Mouse (Mus musculus) CH12.LX (cell line): ENCODE results near the gene Macrod1. TPM values are rescaled to one million over a fixed set of nuclear protein-coding genes. Genes with fewer than 3 reads are reported as not detected.
A peak's percentile ranks its signal among the peaks of the same experiment; 100 is the strongest.

ENCODE experiments used
- DNase-seq: peaks from one replicate; pipeline ENCODE4 v3.0.0-alpha.2; 2013; ENCODE audit errors: extremely low read depth
- H3K27ac ChIP-seq: 2 replicates; pipeline ENCODE4 v1.5.1; 2012; ENCODE audit warnings: low read depth, mild to moderate bottlenecking, control low read depth, moderate library complexity; ENCODE audit not compliant: insufficient read depth
- H3K27me3 ChIP-seq: replicated peaks from 2 replicates; pipeline ENCODE3; 2012; ENCODE audit warnings: inconsistent platforms
- H3K36me3 ChIP-seq, 2 experiments: replicated peaks in 1 of 2; 2 replicates each; pipeline versions ENCODE3 to v1.6.1; 2012; ENCODE audit warnings: inconsistent platforms in 1 of 2, low read length in 1 of 2, mild to moderate bottlenecking in 1 of 2, mixed read lengths in 1 of 2, moderate library complexity in 1 of 2; ENCODE audit not compliant: control insufficient read depth in 1 of 2, insufficient read depth in 1 of 2
- H3K4me1 ChIP-seq, 2 experiments: 2 replicates each; pipeline ENCODE4 v1.6.1; 2012; ENCODE audit warnings: inconsistent platforms in 1 of 2, moderate library complexity in 1 of 2; ENCODE audit not compliant: insufficient read depth in 2 of 2, control insufficient read depth in 1 of 2
- H3K4me2 ChIP-seq: 2 replicates; pipeline ENCODE4 v1.6.1; 2012; ENCODE audit warnings: low read depth, mild to moderate bottlenecking, control low read depth; ENCODE audit not compliant: poor library complexity, insufficient read depth, severe bottlenecking
- H3K4me3 ChIP-seq, 3 experiments: fragments of 150-350 bp in 1 of 3; sonication (generic) in 1 of 3; replicated peaks in 1 of 3; 2 replicates each; pipeline versions ENCODE3 to v1.5.1; 2011 to 2012; ENCODE audit warnings: low read depth in 2 of 3, low read length in 2 of 3, mild to moderate bottlenecking in 2 of 3, moderate library complexity in 2 of 3, control low read depth in 1 of 3, improper control_type of control experiment in 1 of 3, inconsistent platforms in 1 of 3, mixed read lengths in 1 of 3; ENCODE audit not compliant: poor library complexity in 1 of 3
- H3K79me2 ChIP-seq: replicated peaks from 2 replicates; pipeline ENCODE4 v1.6.1; 2012; ENCODE audit warnings: mild to moderate bottlenecking, moderate library complexity; ENCODE audit not compliant: control insufficient read depth, poor library complexity, insufficient read depth, severe bottlenecking; ENCODE audit errors: extremely low read depth
- H3K9ac ChIP-seq: 2 replicates; pipeline ENCODE4 v1.6.1; 2012; ENCODE audit warnings: low read depth, mild to moderate bottlenecking, control low read depth, moderate library complexity; ENCODE audit not compliant: insufficient read depth
- H3K9me3 ChIP-seq: replicated peaks from 2 replicates; pipeline ENCODE3; 2012; ENCODE audit warnings: low read length, inconsistent platforms, mixed read lengths
- CHD2 ChIP-seq: IDR thresholded peaks from 2 replicates; pipeline ENCODE4 v1.6.1; 2011; ENCODE audit warnings: low read length, improper control_type of control experiment
- E2F4 ChIP-seq: IDR thresholded peaks from 2 replicates; pipeline ENCODE4 v1.6.1; 2011; ENCODE audit warnings: low read depth, low read length, improper control_type of control experiment; ENCODE audit not compliant: insufficient replicate concordance
- EP300 ChIP-seq: IDR thresholded peaks from 2 replicates; pipeline ENCODE4 v1.6.1; 2011; ENCODE audit warnings: low read length, improper control_type of control experiment
- ETS1 ChIP-seq: conservative IDR thresholded peaks from 2 replicates; pipeline ENCODE4 v1.6.1; 2012; ENCODE audit warnings: low read depth, mild to moderate bottlenecking, inconsistent platforms, low read length, improper control_type of control experiment, moderate library complexity
- HCFC1 ChIP-seq: IDR thresholded peaks from 2 replicates; pipeline ENCODE4 v1.6.1; 2012; ENCODE audit warnings: low read depth, mild to moderate bottlenecking, inconsistent platforms, low read length, improper control_type of control experiment
- IRF4 ChIP-seq: IDR thresholded peaks from 2 replicates; pipeline ENCODE4 v1.6.1; 2014; ENCODE audit warnings: low read depth, mild to moderate bottlenecking, inconsistent platforms, low read length, improper control_type of control experiment
- JUN ChIP-seq: IDR thresholded peaks from 2 replicates; pipeline ENCODE4 v1.6.1; 2011; ENCODE audit warnings: low read depth, mild to moderate bottlenecking, low read length, improper control_type of control experiment, moderate library complexity; ENCODE audit not compliant: insufficient read depth
- JUND ChIP-seq: conservative IDR thresholded peaks from 2 replicates; pipeline ENCODE4 v1.6.1; 2011; ENCODE audit warnings: low read depth, low read length, improper control_type of control experiment
- MAFK ChIP-seq: IDR thresholded peaks from 2 replicates; pipeline ENCODE4 v1.6.1; 2011; ENCODE audit warnings: low read length, improper control_type of control experiment; ENCODE audit not compliant: insufficient replicate concordance
- MAZ ChIP-seq: IDR thresholded peaks from 2 replicates; pipeline ENCODE4 v1.6.1; 2012; ENCODE audit warnings: low read depth, mild to moderate bottlenecking, inconsistent platforms, low read length, improper control_type of control experiment, moderate library complexity
- MEF2A ChIP-seq: IDR thresholded peaks from 2 replicates; pipeline ENCODE4 v1.6.1; 2014; ENCODE audit warnings: low read depth, mild to moderate bottlenecking, inconsistent platforms, low read length, improper control_type of control experiment, borderline replicate concordance
- NELFE ChIP-seq: IDR thresholded peaks from 2 replicates; pipeline ENCODE4 v1.6.1; 2011; ENCODE audit warnings: low read depth, low read length, improper control_type of control experiment
- SMC3 ChIP-seq: IDR thresholded peaks from 2 replicates; pipeline ENCODE4 v1.6.1; 2011; ENCODE audit warnings: low read depth, low read length, improper control_type of control experiment
- TBP ChIP-seq: conservative IDR thresholded peaks from 2 replicates; pipeline ENCODE4 v1.6.1; 2011; ENCODE audit warnings: low read depth, low read length, improper control_type of control experiment
- TCF12 ChIP-seq: IDR thresholded peaks from 2 replicates; pipeline ENCODE4 v1.6.1; 2014; ENCODE audit warnings: low read depth, mild to moderate bottlenecking, inconsistent platforms, low read length, improper control_type of control experiment
- USF2 ChIP-seq: conservative IDR thresholded peaks from 2 replicates; pipeline ENCODE4 v1.6.1; 2011; ENCODE audit warnings: low read depth, low read length, improper control_type of control experiment
- ZKSCAN1 ChIP-seq: IDR thresholded peaks from 2 replicates; pipeline ENCODE4 v1.6.1; 2012; ENCODE audit warnings: low read depth, inconsistent platforms, low read length, improper control_type of control experiment, borderline replicate concordance
- ZNF384 ChIP-seq: IDR thresholded peaks from 2 replicates; pipeline ENCODE4 v1.6.1; 2012; ENCODE audit warnings: low read depth, low read length, improper control_type of control experiment, inconsistent platforms
- dilution Hi-C: fragments of 300-500 bp; cut with MboI; formaldehyde crosslinking; loops from 2 replicates; pipeline ENCODE4 v1.14.3; 2020; ENCODE audit warnings: low sequenced_read_pairs; ENCODE audit not compliant: extremely low pct_unique_long_range_greater_than_20kb, extremely low pct_ligation_motif_present
- in situ Hi-C: fragments of 300-500 bp; cut with MboI; formaldehyde crosslinking; loops from 3 replicates; pipeline ENCODE4 v1.14.3; 2019; ENCODE audit warnings: low sequenced_read_pairs, low pct_ligation_motif_present, low pct_unique_long_range_greater_than_20kb, mixed read lengths
- polyA plus RNA-seq: library from polyadenylated mRNA; unstranded; fragments of >175 nt; gene quantifications from 2 replicates; pipeline ENCODE4 v1.2.1, GENCODE M21; 2012; ENCODE audit warnings: low read depth; ENCODE audit not compliant: insufficient read length
- total RNA-seq, 2 experiments: library from RNA; depleted of rRNA; stranded (reverse); fragments of 300-350 nt in 1 of 2; fragments of >200 nt in 1 of 2; gene quantifications; 2 replicates each; pipeline ENCODE4 v1.2.3; 2012 to 2014

Macrod1 gene
- total and polyA plus RNA-seq, 3 experiments, result 1.0 TPM; not detected in 2

GRCm38 (mm10) chr19:7017541-7018457, 38.8 kb upstream of the Macrod1 start (continued):
- peak; percentile 81 for TF ChIP-seq ETS1
- peak; percentile 91 for TF ChIP-seq CHD2
- TF ChIP-seq USF2, result no peak
- 0 out of 2 replicates have a peak, but pooled peaks have one; percentile 32 for TF ChIP-seq TBP
- TF ChIP-seq HCFC1, result peak; percentile 70
- TF ChIP-seq JUND, result no peak
- TF ChIP-seq SMC3, result no peak
- peak; percentile 39; the same call in 1 of the 2 replicates for TF ChIP-seq JUN
- 0 out of 2 replicates have a peak, but pooled peaks have one; percentile 43 for TF ChIP-seq NELFE
- no peak for TF ChIP-seq E2F4
- peak; percentile 68 for TF ChIP-seq MEF2A

DNA sequence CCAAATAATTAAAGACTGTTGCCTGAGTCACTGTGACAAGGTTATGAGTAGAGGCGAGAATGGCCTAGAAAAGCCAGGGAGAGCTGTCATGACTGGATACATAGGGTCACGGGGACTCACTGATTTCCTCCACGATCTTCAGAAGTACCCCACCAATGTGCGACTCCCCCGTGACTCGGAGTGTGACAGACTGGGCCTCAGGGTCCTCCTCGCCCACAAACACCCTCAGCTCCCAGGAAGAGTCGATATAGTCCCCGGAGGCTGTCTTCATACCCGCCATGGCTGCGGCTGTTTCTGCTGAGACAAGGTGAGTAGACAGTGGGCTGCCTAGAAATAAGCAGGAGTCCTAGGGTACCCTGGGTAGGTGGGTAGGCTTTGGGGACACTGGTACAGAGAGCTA, 38.1 kb upstream of the Macrod1 start:
- peak overlapping the region; percentile 86 for H3K27ac ChIP-seq
- DNase-seq, result no peak
- in situ Hi-C loops, result no loop called here
- TF ChIP-seq MAFK (no peak), HCFC1 (no peak), EP300 (no peak), MAZ (no peak), ZNF384 (no peak), ZKSCAN1 (no peak), IRF4 (no peak), TCF12 (no peak)
- peaks cover 13 to 27% of the 10 kb centered on the region in 2 experiments for H3K4me1 ChIP-seq
- dilution Hi-C loops, result no loop called here
- peak overlapping the region; percentile 65 for H3K9ac ChIP-seq
- peak overlapping the region; percentile 69 to 84 (median 76) for H3K4me3 ChIP-seq
- peaks cover 3% of the 10 kb centered on the region; the same call in 1 of the 2 replicates for H3K79me2 ChIP-seq
- peak overlapping the region; percentile 82 for H3K4me2 ChIP-seq
- H3K9me3 ChIP-seq, result no peaks in the 10 kb centered on the region
- peaks cover 43 to 69% of the 10 kb centered on the region in 2 experiments for H3K36me3 ChIP-seq
- H3K27me3 ChIP-seq, result no peaks in the 10 kb centered on the region
